Mouse (Mus musculus) macrophage (primary cell): ENCODE data around the gene Asb5. TPM values are rescaled to one million over a fixed set of nuclear protein-coding genes. Genes with fewer than 3 reads are reported as not detected.

Source experiments
- H3K27ac ChIP-seq: fragments of 350-480 bp; formaldehyde crosslinking; 2 replicates; pipeline ENCODE4 v1.9.0; 2021
- H3K36me3 ChIP-seq: fragments of 350-480 bp; formaldehyde crosslinking; 2 replicates; pipeline ENCODE4 v1.9.0; 2021; ENCODE audit errors: inconsistent target
- H3K4me3 ChIP-seq: fragments of 350-480 bp; formaldehyde crosslinking; 2 replicates; pipeline ENCODE4 v1.9.0; 2021; ENCODE audit errors: inconsistent target
- H3K79me2 ChIP-seq: fragments of 350-480 bp; formaldehyde crosslinking; 2 replicates; pipeline ENCODE4 v1.9.0; 2021; ENCODE audit errors: inconsistent target
- WGBS: methylation state at CpG from one replicate; pipeline ENCODE4 v1.1.7; 2026; ENCODE audit warnings: inconsistent platforms; ENCODE audit not compliant: missing documents; 5-methylcytosine and 5-hydroxymethylcytosine counted together
- polyA plus RNA-seq: library from polyadenylated mRNA; stranded (reverse); fragments of 250-400 nt; gene quantifications from 3 replicates; pipeline ENCODE4 v1.2.4, GENCODE M21; 2018; ENCODE audit warnings: inconsistent platforms
- total RNA-seq, 78 experiments: library from RNA; depleted of rRNA; stranded (reverse); fragments of 250-400 nt; gene quantifications; 1 replicate in 9 of 78; 2 replicates in 24 of 78; 3 replicates in 43 of 78; 4 replicates in 2 of 78; pipeline ENCODE4 v1.2.4; 2018; ENCODE audit warnings: inconsistent platforms in 56 of 78

Gene Asb5
- total RNA-seq (2018; cell fraction: chromatin; rRNA removed): 1 to 10 TPM in 5 of 26 experiments, under 1 TPM in 2, not detected in 19; 0.50 to 4.0 (median 1.4) TPM
- total RNA-seq (2018; cell fraction: cytosol; rRNA removed): under 1 TPM in 22 of 26 experiments, not detected in 4; 0.06 to 0.65 (median 0.26) TPM
- 1 to 10 TPM in 6 of 26 experiments, under 1 TPM in 2, not detected in 18; 0.36 to 3.4 (median 2.2) TPM for total RNA-seq (2018; cell fraction: nucleus; rRNA removed)
- 0.14 to 0.90 TPM in 2 of 3 replicates, not detected in the other for polyA plus RNA-seq

DNA sequence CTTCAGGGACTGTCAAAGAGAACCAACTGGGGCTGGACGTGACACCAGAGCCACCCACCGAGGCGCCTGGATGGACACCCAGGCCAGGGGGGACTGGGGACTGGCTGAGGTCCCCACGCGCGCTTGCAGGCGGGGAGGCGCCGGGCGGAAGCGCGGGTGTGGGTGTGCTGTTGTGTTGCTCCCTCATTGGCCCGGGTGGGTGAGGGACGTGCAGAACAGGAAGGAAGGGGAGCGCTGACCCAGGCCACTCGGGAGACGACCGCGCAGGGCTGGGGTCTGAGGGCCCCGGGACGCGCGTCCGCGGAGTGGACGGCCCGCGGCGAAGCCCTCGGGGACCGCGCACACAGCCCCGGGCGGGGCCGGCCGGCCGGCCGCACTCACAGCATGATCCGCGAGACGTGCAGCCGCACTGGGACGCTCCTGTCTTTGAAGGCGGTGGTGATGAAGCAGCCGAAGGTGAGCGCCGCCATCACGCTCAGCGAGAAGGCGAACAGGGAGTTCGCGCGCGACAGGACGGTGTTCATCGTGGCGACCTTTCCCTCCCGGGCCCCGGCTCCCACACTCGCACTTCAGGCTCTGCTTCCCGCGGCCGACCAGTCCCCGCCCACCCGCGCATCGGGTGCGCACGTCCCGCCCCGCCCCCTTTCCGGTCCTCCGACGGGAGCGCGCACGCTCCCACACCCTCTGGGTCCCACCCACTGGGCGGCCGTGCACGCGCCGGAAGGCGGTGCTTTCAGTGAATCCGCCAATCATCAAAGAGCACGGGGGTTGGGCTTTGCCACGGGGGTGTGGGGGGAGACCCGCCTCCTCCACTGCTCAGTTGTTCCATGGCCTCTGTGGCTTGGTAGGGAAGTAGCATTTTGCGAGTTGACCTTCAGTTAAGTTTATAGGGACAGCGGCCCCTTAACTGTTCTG is at the start of gene Asb5, which contains the start of gene Spcs3:
Gene Asb5 (plus strand): TSS at position 199 of the 915 bp plus-strand sequence.
Gene Spcs3 (minus strand): TSS at position 617 of the 915 bp plus-strand sequence.
- under 1% methylated on average over 62 of the region's 89 CpGs for WGBS
- peaks cover 46% of the 10 kb centered on the region for H3K79me2 ChIP-seq
- H3K36me3 ChIP-seq: no peaks in the 10 kb centered on the region
- H3K27ac ChIP-seq: peak within 1 kb of the TSS; percentile 41
- H3K4me3 ChIP-seq: peak within 1 kb of the TSS; percentile 64

GRCm38 (mm10) chr8:54486555-54487273 is 42.7 kb upstream of the Asb5 start:
- Histone ChIP-seq H3K79me2 (no peaks in the 10 kb centered on the region), H3K27ac (no peak overlapping the region), H3K4me3 (no peak overlapping the region; the same call in 1 of the 2 replicates), H3K36me3 (no peaks in the 10 kb centered on the region)
- 5% methylated on average over 19 of the region's 19 CpGs for WGBS

DNA sequence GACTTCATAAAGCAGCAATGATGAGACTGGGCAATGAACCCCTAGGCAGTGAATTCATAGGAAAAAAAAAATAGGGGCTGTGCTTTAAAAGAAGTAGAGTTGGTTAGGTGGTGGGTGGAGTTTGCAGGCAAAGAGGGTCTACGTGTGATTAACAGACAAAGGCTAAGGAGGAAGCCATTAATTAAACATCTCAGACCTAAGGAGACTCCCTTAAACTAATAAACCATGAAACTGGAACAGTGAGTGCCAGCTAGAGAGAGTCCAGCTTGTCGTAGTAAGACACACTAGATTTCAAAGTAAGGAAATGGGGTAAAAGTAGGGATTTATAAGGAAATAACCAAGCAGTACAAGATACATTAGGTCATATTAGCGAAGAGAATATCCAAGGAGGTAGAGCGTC is 40.9 kb upstream of the Asb5 start:
- Histone ChIP-seq H3K4me3 (no peak overlapping the region), H3K36me3 (no peaks in the 10 kb centered on the region), H3K79me2 (no peaks in the 10 kb centered on the region), H3K27ac (no peak overlapping the region)
- whole genome bisulfite sequencing: 84% methylated on average over 4 of the region's 4 CpGs

DNA sequence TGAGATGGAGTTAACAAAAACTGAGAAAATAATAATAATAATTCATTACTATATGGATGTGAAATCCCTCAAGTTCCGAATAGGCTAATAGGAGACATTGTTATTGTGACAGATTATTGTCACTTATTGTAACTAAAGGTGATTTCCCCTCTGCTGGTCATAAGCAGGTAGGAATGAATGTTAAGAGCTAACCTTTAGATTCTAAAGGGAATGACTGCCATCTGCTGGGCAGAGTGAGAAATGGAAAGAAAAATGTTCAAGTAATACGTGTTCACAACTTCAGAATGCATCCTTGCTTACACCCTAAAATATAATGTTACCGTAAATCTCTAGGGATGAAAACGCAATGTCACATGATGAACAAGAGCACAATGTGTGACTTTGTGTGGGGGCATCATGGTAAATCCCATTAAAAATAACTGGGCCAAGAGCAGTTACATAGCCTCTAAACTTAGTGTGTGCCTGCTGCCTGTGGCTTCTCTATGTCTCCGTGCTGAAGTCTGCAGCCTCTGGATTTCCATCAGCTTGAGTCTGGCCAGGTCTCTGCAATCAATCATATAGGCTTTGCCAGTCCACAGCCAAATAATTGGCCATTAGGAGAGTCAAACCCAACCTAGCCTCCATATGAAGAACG is 38.2 kb upstream of the Asb5 start:
- Histone ChIP-seq H3K36me3 (no peaks in the 10 kb centered on the region), H3K79me2 (no peaks in the 10 kb centered on the region), H3K27ac (no peak overlapping the region), H3K4me3 (no peak overlapping the region)
- 20% methylated on average over 6 of the region's 6 CpGs for WGBS

GRCm38 (mm10) chr8:54491934-54492333 is 37.4 kb upstream of the Asb5 start:
- no peak overlapping the region for H3K27ac ChIP-seq
- H3K79me2 ChIP-seq: no peaks in the 10 kb centered on the region
- no peak overlapping the region for H3K4me3 ChIP-seq
- H3K36me3 ChIP-seq: no peaks in the 10 kb centered on the region
- WGBS: 90% methylated on average over 4 of the region's 4 CpGs

DNA sequence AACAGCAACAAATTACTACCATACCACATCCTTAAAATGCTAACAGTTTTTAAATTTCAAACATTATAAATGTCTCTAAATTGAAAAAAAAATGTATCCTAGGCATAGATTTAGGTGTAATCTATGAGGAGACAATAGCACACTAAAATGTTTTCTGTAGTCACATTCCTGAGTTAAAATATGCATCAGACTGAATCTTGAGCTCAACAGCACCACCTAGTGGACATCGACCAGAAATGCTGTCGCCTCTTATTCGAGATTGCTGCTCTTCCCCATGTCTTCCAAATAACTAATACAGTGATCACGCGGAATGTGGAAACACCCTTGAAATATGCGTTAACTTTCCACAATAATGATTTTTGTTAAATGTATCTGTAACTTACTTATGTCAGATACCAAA is 36.3 kb upstream of the Asb5 start:
- Histone ChIP-seq H3K79me2 (no peaks in the 10 kb centered on the region), H3K27ac (no peak overlapping the region), H3K4me3 (no peak overlapping the region), H3K36me3 (no peaks in the 10 kb centered on the region)
- 15% methylated on average over 6 of the region's 6 CpGs for WGBS

GRCm38 (mm10) chr8:54493915-54494314 is 35.5 kb upstream of the Asb5 start:
- Histone ChIP-seq H3K4me3 (no peak overlapping the region), H3K36me3 (no peaks in the 10 kb centered on the region), H3K79me2 (no peaks in the 10 kb centered on the region), H3K27ac (no peak overlapping the region)
- whole genome bisulfite sequencing: 51% methylated on average over 3 of the region's 3 CpGs

GRCm38 (mm10) chr8:54503104-54503503 is 26.3 kb upstream of the Asb5 start:
- no peaks in the 10 kb centered on the region for H3K79me2 ChIP-seq
- 93% methylated on average over 7 of the region's 7 CpGs for WGBS
- no peaks in the 10 kb centered on the region for H3K36me3 ChIP-seq
- no peak overlapping the region for H3K4me3 ChIP-seq
- no peak overlapping the region for H3K27ac ChIP-seq

DNA sequence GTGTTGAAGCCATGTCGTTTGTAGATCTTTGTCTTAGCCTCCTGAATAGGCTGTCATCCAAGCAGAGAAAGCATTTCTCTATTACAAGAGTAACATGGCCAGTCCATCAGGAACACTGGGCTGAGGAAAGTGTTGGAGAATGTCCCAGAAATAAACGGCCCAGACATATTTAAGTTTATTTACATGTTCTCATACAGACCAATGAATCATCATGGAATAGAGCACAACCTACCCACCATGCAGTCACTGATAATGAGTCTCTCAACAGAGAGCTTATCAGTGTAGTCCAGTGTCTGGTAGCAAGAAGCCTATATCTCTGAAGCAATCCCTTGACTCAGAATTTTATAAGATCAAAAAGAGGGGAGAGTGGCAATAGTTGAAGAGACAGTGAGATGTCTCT is 24.3 kb upstream of the Asb5 start:
- H3K4me3 ChIP-seq: no peak overlapping the region
- no peaks in the 10 kb centered on the region for H3K36me3 ChIP-seq
- H3K27ac ChIP-seq: no peak overlapping the region
- H3K79me2 ChIP-seq: no peaks in the 10 kb centered on the region
- WGBS: 78% methylated on average over 2 of the region's 2 CpGs

DNA sequence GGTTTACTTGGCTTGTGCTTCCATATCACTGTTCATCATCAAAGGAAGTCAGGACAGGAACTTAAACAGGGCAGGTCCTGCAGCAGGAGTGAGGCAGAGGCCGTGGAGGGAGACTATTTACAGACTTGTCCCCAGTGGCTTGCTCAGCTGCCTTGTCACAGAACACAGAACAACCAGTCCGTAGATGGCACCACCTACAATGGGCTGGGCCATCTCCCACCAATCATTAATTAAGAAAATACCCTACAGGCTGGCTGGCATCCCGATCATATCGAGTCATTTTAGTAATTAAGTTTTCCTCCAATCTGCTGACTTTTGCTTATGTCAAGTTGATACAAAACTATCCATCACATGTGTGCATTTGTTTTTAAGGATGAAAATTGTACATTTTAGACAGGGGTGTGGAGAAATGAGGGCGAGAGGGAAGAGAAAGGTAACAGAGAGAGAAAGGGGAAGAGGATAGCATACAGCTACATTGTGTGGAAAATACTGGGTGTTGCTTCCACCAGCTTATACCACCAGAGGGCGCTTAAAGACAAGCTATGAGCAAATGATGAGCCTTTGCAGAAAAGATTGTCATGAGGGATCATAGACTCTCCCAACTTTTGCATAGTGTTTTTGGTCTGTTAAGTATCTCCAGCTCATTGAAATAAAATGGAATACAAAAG is 21.8 kb upstream of the Asb5 start:
- H3K4me3 ChIP-seq: no peak overlapping the region
- 7% methylated on average over 6 of the region's 6 CpGs for WGBS
- H3K36me3 ChIP-seq: no peaks in the 10 kb centered on the region
- H3K27ac ChIP-seq: no peak overlapping the region
- no peaks in the 10 kb centered on the region for H3K79me2 ChIP-seq

DNA sequence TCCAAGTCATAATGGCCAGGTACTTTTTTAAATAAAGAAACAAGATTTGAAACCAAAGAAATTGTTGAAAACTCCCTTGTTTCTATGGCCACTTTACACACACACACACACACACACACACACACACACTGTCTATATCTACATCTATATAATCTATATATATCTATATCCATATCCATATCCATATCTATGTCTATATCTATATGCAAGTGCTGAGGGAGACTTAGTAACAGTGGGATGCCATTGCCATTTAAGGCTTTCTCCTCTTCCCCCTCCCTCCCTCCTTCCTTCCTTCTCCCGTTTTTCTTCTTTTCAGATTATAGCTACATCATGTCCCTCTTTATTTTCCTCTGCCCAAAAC is 21.3 kb upstream of the Asb5 start:
- no peaks in the 10 kb centered on the region for H3K79me2 ChIP-seq
- 0% methylated on average over 1 of the region's 1 CpGs for WGBS
- H3K27ac ChIP-seq: no peak overlapping the region
- no peaks in the 10 kb centered on the region for H3K36me3 ChIP-seq
- no peak overlapping the region for H3K4me3 ChIP-seq

GRCm38 (mm10) chr8:54508814-54509213 is 20.6 kb upstream of the Asb5 start:
- WGBS: 11% methylated on average over 10 of the region's 11 CpGs
- Histone ChIP-seq H3K4me3 (no peak overlapping the region), H3K27ac (no peak overlapping the region), H3K36me3 (no peaks in the 10 kb centered on the region), H3K79me2 (no peaks in the 10 kb centered on the region)

DNA sequence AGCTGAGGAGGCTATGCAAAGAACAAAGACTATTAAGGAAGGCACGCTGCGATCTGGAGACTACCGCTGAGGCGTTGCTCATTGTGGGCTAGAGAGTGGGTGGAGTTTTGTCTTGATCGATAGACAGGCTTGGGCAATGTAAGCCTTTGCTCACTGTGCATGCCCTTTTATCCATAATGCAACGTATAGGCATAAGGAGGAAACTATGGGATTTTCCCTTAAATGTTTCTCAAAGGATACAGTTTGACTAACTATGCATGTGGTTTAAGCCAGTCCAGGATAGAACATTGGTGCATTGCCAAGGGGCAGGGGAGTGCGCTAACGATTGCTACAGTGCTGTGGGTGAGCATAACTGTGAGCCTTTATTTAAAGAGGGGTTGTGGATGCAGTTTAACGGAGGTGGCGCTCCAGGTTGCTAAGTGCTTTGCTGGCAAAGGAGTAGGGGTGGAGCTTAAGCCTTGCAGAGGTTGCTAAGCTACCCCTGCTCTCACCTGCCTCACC is 20.1 kb upstream of the Asb5 start:
- Histone ChIP-seq H3K4me3 (no peak overlapping the region), H3K36me3 (no peaks in the 10 kb centered on the region), H3K79me2 (no peaks in the 10 kb centered on the region), H3K27ac (no peak overlapping the region)
- WGBS: 3% methylated on average over 8 of the region's 10 CpGs

- H3K27ac ChIP-seq: no peak overlapping the region
- H3K79me2 ChIP-seq: no peaks in the 10 kb centered on the region
- 31% methylated on average over 3 of the region's 3 CpGs for WGBS
- no peaks in the 10 kb centered on the region for H3K36me3 ChIP-seq
- H3K4me3 ChIP-seq: no peak overlapping the region
Observed at GRCm38 (mm10) chr8:54511791-54512190, 17.6 kb upstream of the Asb5 start.
